Mouse (Mus musculus) retina, postnatal 1 day (tissue): ENCODE measurements around the gene Fgfr2.
A peak's percentile ranks its signal among the peaks of the same experiment; 100 is the strongest.

Experiments
- DNase-seq: peaks from one replicate; pipeline ENCODE4 v3.0.0-alpha.2; 2012

Fgfr2 gene

DNA sequence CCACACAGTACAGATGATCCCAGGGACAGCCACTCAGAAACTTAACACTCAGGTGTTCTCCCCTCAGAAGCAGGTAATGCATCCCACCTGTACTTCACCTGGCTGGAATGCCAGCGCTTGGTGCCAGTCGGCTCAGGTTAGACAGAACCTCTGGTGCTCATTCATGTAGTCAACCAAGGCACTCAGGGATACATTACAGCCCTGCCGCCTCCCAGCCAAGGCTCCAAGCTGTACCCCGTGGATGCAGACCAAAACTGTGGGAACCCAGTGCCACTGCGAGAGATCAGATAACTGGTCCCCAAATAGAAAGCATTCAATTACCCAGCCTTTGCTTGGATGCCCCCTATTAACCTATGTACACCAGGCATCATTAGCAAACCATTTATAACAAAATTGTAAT lies 846.9 kb downstream of the Fgfr2 start:
- no peak for DNase-seq

DNA sequence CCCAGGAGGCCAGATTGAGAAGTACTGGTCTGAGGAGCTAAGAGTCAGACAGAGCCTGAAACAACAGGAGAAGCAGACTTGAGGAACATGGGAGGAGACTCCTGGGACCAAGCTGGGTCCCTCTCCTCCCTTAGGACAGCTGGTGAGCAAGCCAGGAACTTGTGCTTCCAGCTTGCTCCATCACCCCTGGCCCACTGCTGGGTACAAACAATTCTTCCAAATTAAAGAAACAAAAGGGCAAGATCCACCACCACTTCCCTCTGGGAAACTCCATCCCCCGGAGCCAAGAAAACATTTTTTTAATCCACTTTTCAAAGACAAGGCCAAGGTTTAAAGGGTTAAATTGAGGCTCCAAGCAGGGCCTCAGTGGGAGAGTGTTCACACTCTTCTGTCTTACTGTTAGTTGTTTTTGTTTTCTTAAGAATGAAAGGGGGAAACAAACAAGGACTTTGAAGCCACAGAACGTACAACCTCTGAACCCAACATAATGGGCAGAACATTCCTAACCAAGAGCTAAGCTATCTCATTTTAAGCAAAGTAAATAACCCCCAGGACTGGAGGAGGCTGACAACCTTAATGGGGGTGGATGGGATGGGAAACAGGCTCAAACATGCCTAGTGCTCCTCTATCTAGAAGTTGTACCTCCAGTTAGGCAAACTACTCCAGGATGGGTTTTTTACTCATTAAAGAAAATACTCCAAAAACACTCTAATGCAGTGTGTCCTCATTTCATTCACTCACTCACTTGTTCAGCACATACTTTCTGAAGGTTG lies 849.2 kb downstream of the Fgfr2 start:
- no peak for DNase-seq

- no peak for DNase-seq
These were observed 850.2 kb downstream of the Fgfr2 start for GRCm38 (mm10) chr7:132272984-132273383.

DNA sequence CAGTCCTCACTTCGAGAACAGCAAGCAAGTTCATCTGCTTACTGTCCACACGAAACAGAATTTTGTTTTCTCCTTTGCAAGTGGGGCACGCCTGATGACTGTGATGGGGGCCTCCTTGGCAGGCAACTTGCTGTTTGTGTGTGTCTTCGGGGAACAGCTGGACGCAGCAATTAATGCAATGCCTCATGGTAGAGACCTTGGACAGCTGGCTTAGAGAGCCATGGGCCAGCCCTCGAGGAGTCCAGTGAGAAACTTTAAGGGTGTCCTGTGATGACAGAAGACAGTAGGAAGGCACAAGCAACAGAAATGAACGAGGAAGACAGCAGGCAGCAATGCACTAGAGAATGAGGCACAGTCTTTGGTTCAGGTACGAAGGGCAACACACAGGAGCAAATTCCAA lies 852.8 kb downstream of the Fgfr2 start:
- no peak for DNase-seq

- DNase-seq, result no peak
These were observed 853.5 kb downstream of the Fgfr2 start for GRCm38 (mm10) chr7:132269661-132270060.

DNA sequence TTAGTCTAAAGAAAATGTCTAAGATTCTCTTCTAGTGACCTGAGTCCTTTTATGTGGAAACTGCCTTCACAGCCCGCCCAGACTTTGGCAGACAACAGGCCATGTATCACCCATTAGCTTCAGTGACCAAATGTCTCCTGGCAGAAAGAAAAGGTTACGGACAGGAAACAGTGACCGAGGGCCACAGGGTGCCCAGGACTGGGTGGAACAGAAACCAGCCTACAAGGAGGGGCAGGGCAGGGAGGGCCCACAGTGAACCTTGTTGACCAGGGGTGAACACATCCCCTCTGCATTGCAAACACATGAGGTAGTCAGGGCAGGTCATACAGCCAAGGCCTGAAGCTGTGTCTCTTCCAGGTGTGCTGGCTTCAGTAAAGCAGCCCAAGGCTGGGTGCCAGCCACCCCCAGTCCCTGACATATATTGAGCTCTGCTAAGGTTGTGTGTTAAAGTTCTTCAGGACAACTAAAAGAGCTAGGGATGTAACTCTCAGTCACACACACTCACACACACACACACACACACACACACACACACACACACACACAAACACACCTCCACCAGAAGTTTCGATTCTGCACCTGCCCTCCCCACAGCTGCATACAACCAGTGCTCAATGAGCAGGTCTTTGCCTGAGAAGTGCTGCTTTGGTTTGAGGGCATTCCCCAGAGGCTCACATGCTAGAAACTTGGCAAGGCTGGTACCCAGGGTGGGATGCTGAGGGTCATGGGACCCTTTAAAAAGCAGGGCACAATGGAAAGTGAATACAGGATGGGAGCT lies 855.2 kb downstream of the Fgfr2 start:
- no peak for DNase-seq

DNA sequence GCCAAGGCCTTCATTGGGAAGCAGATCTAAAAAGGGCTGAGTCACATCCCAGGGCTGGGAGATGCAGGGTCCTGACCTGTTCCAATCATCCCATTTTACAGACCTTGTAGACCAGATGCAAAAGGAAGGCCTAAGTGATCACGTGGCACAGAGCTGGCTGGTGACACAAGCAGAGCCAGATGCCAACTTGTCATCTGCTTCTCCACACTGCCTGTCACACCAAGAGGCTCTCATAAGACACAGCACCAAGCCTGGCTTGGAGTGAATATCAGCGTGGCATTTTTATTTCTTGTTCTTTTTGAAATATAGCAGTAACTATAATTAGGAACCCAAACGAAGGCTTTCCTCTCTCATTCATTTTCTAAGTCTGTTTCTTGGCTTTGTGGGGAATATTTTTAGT lies 858.4 kb downstream of the Fgfr2 start:
- no peak for DNase-seq

GRCm38 (mm10) chr7:132263186-132263585 lies 860.0 kb downstream of the Fgfr2 start:
- DNase-seq, result peak; percentile 29

DNA sequence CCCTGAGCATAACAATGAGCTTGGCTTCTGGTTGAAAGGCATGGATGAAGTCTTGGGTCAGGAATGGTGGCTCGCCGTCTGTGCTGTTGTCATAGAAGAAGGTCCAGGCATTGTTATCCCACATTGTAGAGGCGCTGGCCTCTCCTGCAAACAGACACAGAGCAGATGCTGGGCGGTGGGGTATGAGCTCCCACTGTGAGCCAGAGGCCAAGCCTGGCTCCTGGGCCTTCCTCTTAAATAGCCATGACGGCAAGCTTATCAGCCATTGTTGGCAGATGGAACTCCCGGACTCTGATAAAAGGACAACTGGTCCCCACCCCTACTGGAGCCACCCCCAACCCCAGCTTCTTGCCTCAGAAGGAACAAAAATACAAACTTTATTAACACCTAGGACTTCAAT lies 860.5 kb downstream of the Fgfr2 start:
- peak; percentile 70 for DNase-seq

- no peak for DNase-seq
These were observed 861.3 kb downstream of the Fgfr2 start for GRCm38 (mm10) chr7:132261885-132262284.

GRCm38 (mm10) chr7:132260632-132261031 lies 862.5 kb downstream of the Fgfr2 start:
- DNase-seq, result no peak

GRCm38 (mm10) chr7:132258817-132259216 lies 864.3 kb downstream of the Fgfr2 start:
- DNase-seq, result no peak

DNA sequence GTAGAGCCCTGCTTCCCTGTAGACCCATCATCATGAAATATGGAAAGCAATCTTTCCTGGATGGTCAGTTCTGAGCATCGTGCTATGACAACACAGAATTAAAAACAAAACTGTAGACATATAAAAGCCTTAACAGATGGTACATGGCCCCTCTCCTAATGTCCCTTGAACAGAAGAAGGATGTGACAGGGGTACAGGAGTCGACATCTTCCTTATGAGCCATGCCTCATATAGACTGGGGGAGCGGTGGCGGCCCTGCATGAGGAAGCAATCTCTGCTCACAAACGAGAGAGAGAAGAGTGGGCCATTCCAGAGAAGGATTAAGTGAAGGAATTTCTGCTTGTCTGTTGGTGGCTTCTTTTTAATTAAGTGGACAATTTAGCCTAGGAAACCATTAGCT lies 864.9 kb downstream of the Fgfr2 start:
- no peak for DNase-seq

GRCm38 (mm10) chr7:132253513-132253912 lies 869.6 kb downstream of the Fgfr2 start:
- no peak for DNase-seq

DNA sequence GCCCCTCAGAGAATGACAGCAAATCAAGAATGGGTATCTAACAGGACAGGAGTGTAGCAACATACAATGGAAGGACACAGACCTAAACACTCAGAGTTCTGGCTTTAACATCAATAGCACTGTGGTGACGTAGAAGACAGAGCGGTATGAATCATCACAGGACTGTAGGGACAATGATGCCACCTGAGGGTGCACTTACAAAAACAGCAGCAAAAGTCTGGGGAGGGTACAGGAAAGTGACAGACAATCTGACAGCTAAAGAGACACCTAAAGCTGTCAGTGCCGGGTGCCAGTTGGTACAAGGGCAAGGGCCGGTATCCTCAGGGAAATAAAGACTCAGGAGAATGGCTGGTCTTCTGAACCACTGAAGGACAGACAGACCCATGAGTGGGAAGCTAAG lies 870.1 kb downstream of the Fgfr2 start:
- DNase-seq, result no peak

- DNase-seq, result no peak
These were observed 873.5 kb downstream of the Fgfr2 start for GRCm38 (mm10) chr7:132249563-132250119.

GRCm38 (mm10) chr7:132247567-132247966 lies 875.6 kb downstream of the Fgfr2 start:
- DNase-seq, result peak; percentile 93

DNA sequence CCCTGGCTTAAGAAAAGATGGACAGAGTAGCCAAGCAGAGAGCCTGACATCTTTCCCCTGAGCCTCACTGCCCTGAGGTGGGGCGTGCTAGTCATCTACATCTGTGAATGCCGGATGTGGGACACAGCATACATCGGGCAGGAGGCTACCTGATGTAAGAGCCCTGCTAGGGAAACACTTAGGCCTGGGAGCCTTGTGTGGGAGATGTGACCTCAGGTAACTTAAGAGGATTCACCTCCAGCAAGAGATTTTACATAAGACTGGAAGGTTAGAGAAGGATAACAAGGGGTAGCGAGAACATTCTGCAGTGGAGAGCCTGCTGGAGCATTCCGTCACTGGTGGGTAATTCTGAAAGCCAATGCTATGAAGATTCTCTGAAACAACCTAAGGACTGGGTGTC lies 876.1 kb downstream of the Fgfr2 start:
- DNase-seq, result no peak

- no peak for DNase-seq
These were observed 877.4 kb downstream of the Fgfr2 start for GRCm38 (mm10) chr7:132245730-132246129.

DNA sequence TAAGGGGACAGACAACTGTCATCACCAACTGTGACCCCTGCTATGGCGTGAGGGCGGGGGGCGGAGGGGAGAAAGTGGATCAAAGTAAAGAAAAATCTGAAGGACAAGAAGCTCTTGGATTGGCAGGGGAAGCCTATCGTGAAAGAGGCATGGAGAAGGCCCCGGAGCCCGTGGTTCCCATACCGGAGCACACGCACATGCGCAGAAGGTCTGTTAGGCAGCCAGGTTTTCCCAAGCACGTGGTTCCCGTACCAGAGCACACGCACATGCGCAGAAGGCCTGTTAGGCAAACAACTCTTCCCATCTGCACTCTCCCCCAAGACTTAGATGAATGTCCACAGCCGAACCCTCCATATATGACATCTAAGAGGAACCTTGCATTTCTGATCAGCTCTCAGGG lies 878.5 kb downstream of the Fgfr2 start:
- no peak for DNase-seq

DNA sequence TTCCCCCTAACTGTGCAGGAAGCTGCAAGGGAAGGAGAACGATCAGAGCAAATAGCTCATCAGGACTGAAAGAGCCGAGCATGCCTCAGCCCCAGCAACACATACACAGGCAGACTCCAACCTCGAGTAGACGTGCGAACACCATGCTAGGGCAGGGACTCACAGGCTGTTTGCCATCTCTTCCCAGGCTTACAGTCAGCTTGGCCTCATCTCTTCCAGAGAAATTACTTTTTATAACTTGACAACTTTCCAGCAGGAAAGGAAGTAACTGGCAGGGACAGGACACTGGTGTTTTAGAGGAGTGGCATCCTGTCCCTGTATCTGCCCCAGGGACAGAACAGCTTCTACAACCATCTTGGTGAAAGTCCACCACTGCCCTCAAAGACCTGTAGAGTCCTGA lies 879.9 kb downstream of the Fgfr2 start:
- DNase-seq, result no peak

DNA sequence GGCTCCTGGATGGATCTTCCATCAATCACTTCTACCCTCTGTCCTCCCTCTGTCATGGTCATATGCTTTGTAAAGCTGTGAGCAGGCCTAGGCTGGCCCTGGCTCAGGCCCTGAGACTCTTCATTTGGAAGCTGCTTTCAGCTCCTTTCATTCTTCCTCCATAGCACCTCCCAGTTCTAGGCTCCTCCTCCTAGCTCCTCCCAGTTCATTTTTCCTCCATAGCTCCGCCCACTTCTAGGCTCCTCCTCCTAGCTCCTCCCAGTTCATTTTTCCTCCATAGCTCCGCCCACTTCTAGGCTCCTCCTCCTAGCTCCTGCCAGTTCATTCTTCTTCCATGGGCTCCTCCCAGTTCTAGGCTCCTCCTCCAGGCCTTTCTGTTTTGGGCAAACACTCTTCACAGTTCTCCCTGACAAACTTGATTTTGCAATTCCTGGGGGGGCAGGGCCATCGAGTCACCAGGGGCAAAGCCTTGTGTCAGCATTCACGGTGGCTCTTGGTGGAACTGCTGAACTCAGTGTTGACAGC lies 880.5 kb downstream of the Fgfr2 start:
- peak; percentile 41 for DNase-seq

GRCm38 (mm10) chr7:132238921-132239320 lies 884.2 kb downstream of the Fgfr2 start:
- DNase-seq, result no peak

GRCm38 (mm10) chr7:132237191-132237590 lies 886.0 kb downstream of the Fgfr2 start:
- DNase-seq, result no peak
